Mouse (Mus musculus) heart, adult 2 months (tissue): ENCODE data around the gene Bik.

Source experiments
- EP300 ChIP-seq: fragments of 200-500 bp; IDR thresholded peaks from 2 replicates; pipeline ENCODE4 v1.6.1; 2011; ENCODE audit warnings: low read depth, low read length, control low read depth; ENCODE audit not compliant: insufficient read depth
- POLR2A ChIP-seq: fragments of 200-500 bp; IDR thresholded peaks from 2 replicates; pipeline ENCODE4 v1.6.1; 2011; ENCODE audit warnings: mild to moderate bottlenecking, low read depth, low read length, control low read depth; ENCODE audit not compliant: insufficient read depth

GRCm38 (mm10) chr15:83535890-83536231 lies 9.2 kb downstream of the Bik start:
- TF ChIP-seq POLR2A (no peak), EP300 (no peak)
